Mouse (Mus musculus) lung, embryonic 15.5 days (tissue): ENCODE measurements around the gene Icam2. TPM values are rescaled to one million over a fixed set of nuclear protein-coding genes. Genes with fewer than 3 reads are reported as not detected.
"Not testable (repeated sequence)": the region's sequence is repeated elsewhere in the genome, so short reads cannot be mapped to it uniquely, and the experiment has no call there.

ENCODE experiments used
- ATAC-seq: fragments of 200-750 bp; cut with Nextera tagmentation; 2 replicates; pipeline ENCODE4 v1.8.0; 2017; ENCODE audit warnings: moderate number of reproducible peaks, borderline replicate concordance; ENCODE audit not compliant: low FRiP score, low TSS enrichment; ENCODE audit errors: extremely low read depth
- H3K27ac ChIP-seq: fragments of 300-500 bp; sonication (generic); 2 replicates; pipeline ENCODE4 v1.5.1; 2015; ENCODE audit warnings: moderate library complexity, mild to moderate bottlenecking, inconsistent platforms
- H3K27me3 ChIP-seq: fragments of 300-500 bp; sonication (generic); 2 replicates; pipeline ENCODE4 v1.6.1; 2015; ENCODE audit warnings: inconsistent platforms
- H3K36me3 ChIP-seq: fragments of 300-500 bp; sonication (generic); 2 replicates; pipeline ENCODE4 v1.6.1; 2015; ENCODE audit warnings: inconsistent platforms
- H3K4me1 ChIP-seq: fragments of 300-500 bp; sonication (generic); 2 replicates; pipeline ENCODE4 v1.6.1; 2015; ENCODE audit warnings: inconsistent platforms
- H3K4me2 ChIP-seq: fragments of 300-500 bp; sonication (generic); 2 replicates; pipeline ENCODE4 v1.6.1; 2015; ENCODE audit warnings: inconsistent platforms, mild to moderate bottlenecking, moderate library complexity
- H3K4me3 ChIP-seq: fragments of 300-500 bp; sonication (generic); 2 replicates; pipeline ENCODE4 v1.5.1; 2015; ENCODE audit warnings: mild to moderate bottlenecking, inconsistent platforms
- H3K9ac ChIP-seq: fragments of 300-500 bp; sonication (generic); 2 replicates; pipeline ENCODE4 v1.6.1; 2015; ENCODE audit warnings: inconsistent platforms
- H3K9me3 ChIP-seq: fragments of 300-500 bp; sonication (generic); 2 replicates; pipeline ENCODE4 v1.6.1; 2016; ENCODE audit warnings: inconsistent platforms
- WGBS: fragments of 180-500 bp; shearing (Covaris S2); methylation state at CpG from one replicate; pipeline ENCODE4 v1.1.7; 2015; 5-methylcytosine and 5-hydroxymethylcytosine counted together
- polyA plus RNA-seq: library from polyadenylated mRNA; unstranded; fragments of >200 nt; fragmentation: Nextera tagmentation; extraction: Ambion mirVana; gene quantifications from 2 replicates; pipeline ENCODE4 v1.2.1, GENCODE M21; 2015

Icam2 gene
- polyA plus RNA-seq, 1 experiment from 2014 or later, result 99.2 TPM

- no peaks in the 10 kb centered on the region for H3K4me1 ChIP-seq
- H3K4me3 ChIP-seq, result no peak overlapping the region
- no peak overlapping the region for H3K27ac ChIP-seq
- H3K27me3 ChIP-seq, result no peaks in the 10 kb centered on the region
- no peaks in the 10 kb centered on the region for H3K9me3 ChIP-seq
- no peak overlapping the region for H3K4me2 ChIP-seq
- WGBS, result 66% methylated on average over 3 of the region's 3 CpGs
- no peak overlapping the region for H3K9ac ChIP-seq
- no peak for ATAC-seq
- H3K36me3 ChIP-seq, result peaks cover 8% of the 10 kb centered on the region; the same call in 1 of the 2 replicates
These were observed 28.5 kb upstream of the Icam2 start for GRCm38 (mm10) chr11:106416331-106416730.

GRCm38 (mm10) chr11:106412641-106413360, 24.9 kb upstream of the Icam2 start:
- Histone ChIP-seq H3K4me2 (no peak overlapping the region), H3K9me3 (no peaks in the 10 kb centered on the region), H3K27me3 (no peaks in the 10 kb centered on the region), H3K9ac (no peak overlapping the region), H3K36me3 (peaks cover 8% of the 10 kb centered on the region; the same call in 1 of the 2 replicates), H3K4me1 (no peaks in the 10 kb centered on the region), H3K4me3 (no peak overlapping the region), H3K27ac (no peak overlapping the region)
- WGBS, result 75% methylated on average over 3 of the region's 3 CpGs
- no peak for ATAC-seq

- H3K4me1 ChIP-seq, result no peaks in the 10 kb centered on the region
- H3K27me3 ChIP-seq, result no peaks in the 10 kb centered on the region
- H3K36me3 ChIP-seq, result peaks cover 12% of the 10 kb centered on the region; the same call in 1 of the 2 replicates
- H3K9ac ChIP-seq, result no peak overlapping the region
- no peak overlapping the region for H3K27ac ChIP-seq
- no peak overlapping the region for H3K4me2 ChIP-seq
- no peak for ATAC-seq
- no peak overlapping the region for H3K4me3 ChIP-seq
- WGBS, result 77% methylated on average over 2 of the region's 2 CpGs
- H3K9me3 ChIP-seq, result no peaks in the 10 kb centered on the region
These were observed 23.3 kb upstream of the Icam2 start for GRCm38 (mm10) chr11:106411157-106411556.

- ATAC-seq, result no peak
- 74% methylated on average over 3 of the region's 3 CpGs for WGBS
- no peaks in the 10 kb centered on the region for H3K9me3 ChIP-seq
These were observed 22.6 kb upstream of the Icam2 start for GRCm38 (mm10) chr11:106410507-106410906.

GRCm38 (mm10) chr11:106410011-106410410, 22.1 kb upstream of the Icam2 start:
- no peak for ATAC-seq
- no peaks in the 10 kb centered on the region for H3K9me3 ChIP-seq
- no peak overlapping the region for H3K27ac ChIP-seq
- 71% methylated on average over 4 of the region's 4 CpGs for WGBS
- H3K4me1 ChIP-seq, result no peaks in the 10 kb centered on the region
- no peak overlapping the region for H3K4me2 ChIP-seq
- no peak overlapping the region for H3K4me3 ChIP-seq
- no peak overlapping the region for H3K9ac ChIP-seq
- peaks cover 16% of the 10 kb centered on the region; the same call in 1 of the 2 replicates for H3K36me3 ChIP-seq
- H3K27me3 ChIP-seq, result no peaks in the 10 kb centered on the region

More at GRCm38 (mm10) chr11:106410507-106410906, 22.6 kb upstream of the Icam2 start:
- Histone ChIP-seq H3K27me3 (no peaks in the 10 kb centered on the region), H3K9ac (no peak overlapping the region), H3K36me3 (peaks cover 12% of the 10 kb centered on the region; the same call in 1 of the 2 replicates), H3K4me3 (no peak overlapping the region), H3K27ac (no peak overlapping the region), H3K4me2 (no peak overlapping the region), H3K4me1 (no peaks in the 10 kb centered on the region)

GRCm38 (mm10) chr11:106398481-106398880, 10.6 kb upstream of the Icam2 start:
- Histone ChIP-seq H3K36me3 (peaks cover 20% of the 10 kb centered on the region; the same call in 1 of the 2 replicates), H3K4me2 (no peak overlapping the region), H3K4me1 (no peaks in the 10 kb centered on the region), H3K27ac (no peak overlapping the region), H3K4me3 (no peak overlapping the region), H3K27me3 (no peaks in the 10 kb centered on the region), H3K9me3 (no peaks in the 10 kb centered on the region), H3K9ac (no peak overlapping the region)
- no peak for ATAC-seq
- WGBS, result 95% methylated on average over 8 of the region's 8 CpGs

- ATAC-seq, result no peak
- no peaks in the 10 kb centered on the region for H3K9me3 ChIP-seq
- H3K4me3 ChIP-seq, result no peak overlapping the region
- H3K27me3 ChIP-seq, result no peaks in the 10 kb centered on the region
- H3K36me3 ChIP-seq, result peaks cover 12% of the 10 kb centered on the region; the same call in 1 of the 2 replicates
- WGBS, result 83% methylated on average over 3 of the region's 3 CpGs
- H3K9ac ChIP-seq, result no peak overlapping the region
- H3K4me1 ChIP-seq, result no peaks in the 10 kb centered on the region
- H3K4me2 ChIP-seq, result no peak overlapping the region
- H3K27ac ChIP-seq, result no peak overlapping the region
These were observed 9.8 kb upstream of the Icam2 start for GRCm38 (mm10) chr11:106397656-106398055.

- not testable (repeated sequence) for H3K27ac ChIP-seq, H3K27me3 ChIP-seq, H3K4me3 ChIP-seq, H3K36me3 ChIP-seq, H3K9ac ChIP-seq, H3K4me2 ChIP-seq, ATAC-seq, H3K9me3 ChIP-seq
- 48% methylated on average over 2 of the region's 2 CpGs for WGBS
- peaks cover 18% of the 10 kb centered on the region; the same call in 1 of the 2 replicates for H3K4me1 ChIP-seq
These were observed 6.2 kb upstream of the Icam2 start for GRCm38 (mm10) chr11:106394055-106394454.

GRCm38 (mm10) chr11:106393331-106393616, 5.4 kb upstream of the Icam2 start:
- Histone ChIP-seq H3K4me2 (no peak overlapping the region), H3K4me3 (no peak overlapping the region), H3K27me3 (no peaks in the 10 kb centered on the region), H3K27ac (no peak overlapping the region), H3K36me3 (peaks cover 5% of the 10 kb centered on the region; the same call in 1 of the 2 replicates), H3K9me3 (no peaks in the 10 kb centered on the region), H3K9ac (no peak overlapping the region), H3K4me1 (peaks cover 19% of the 10 kb centered on the region; the same call in 1 of the 2 replicates)
- ATAC-seq, result no peak
- WGBS, result 55% methylated on average over 4 of the region's 4 CpGs

GRCm38 (mm10) chr11:106392597-106393330, 4.9 kb upstream of the Icam2 start:
- no peak for ATAC-seq
- Histone ChIP-seq H3K27me3 (no peaks in the 10 kb centered on the region), H3K27ac (no peak overlapping the region), H3K9ac (no peak overlapping the region), H3K36me3 (0 out of 2 replicates have a peak, but pooled peaks cover under 1% of the 10 kb centered on the region), H3K4me2 (no peak overlapping the region), H3K4me1 (peaks cover 19% of the 10 kb centered on the region; the same call in 1 of the 2 replicates), H3K4me3 (no peak overlapping the region), H3K9me3 (no peaks in the 10 kb centered on the region)
- 64% methylated on average over 7 of the region's 7 CpGs for WGBS

- H3K27me3 ChIP-seq, result no peaks in the 10 kb centered on the region
- WGBS, result 28% methylated on average over 6 of the region's 6 CpGs
- ATAC-seq, result no peak; the same call in 1 of the 2 replicates
- H3K9me3 ChIP-seq, result no peaks in the 10 kb centered on the region
- no peaks in the 10 kb centered on the region for H3K36me3 ChIP-seq
- no peak overlapping the region for H3K4me3 ChIP-seq
- no peak overlapping the region for H3K4me2 ChIP-seq
- peaks cover 22% of the 10 kb centered on the region; the same call in 1 of the 2 replicates for H3K4me1 ChIP-seq
- no peak overlapping the region for H3K9ac ChIP-seq
- no peak overlapping the region for H3K27ac ChIP-seq
These were observed 3.8 kb upstream of the Icam2 start for GRCm38 (mm10) chr11:106391546-106392188.

GRCm38 (mm10) chr11:106390757-106391156, 2.9 kb upstream of the Icam2 start:
- H3K4me1 ChIP-seq, result peaks cover 22% of the 10 kb centered on the region; the same call in 1 of the 2 replicates
- H3K36me3 ChIP-seq, result no peaks in the 10 kb centered on the region
- no peak overlapping the region for H3K4me3 ChIP-seq
- WGBS, result 20% methylated on average over 3 of the region's 3 CpGs
- no peak overlapping the region for H3K9ac ChIP-seq
- ATAC-seq, result no peak
- H3K27ac ChIP-seq, result no peak overlapping the region
- H3K9me3 ChIP-seq, result no peaks in the 10 kb centered on the region
- no peak overlapping the region for H3K4me2 ChIP-seq
- H3K27me3 ChIP-seq, result no peaks in the 10 kb centered on the region
